Mouse (Mus musculus) hindbrain, embryonic 15.5 days (tissue): ENCODE measurements around the gene Lypla2. TPM values are rescaled to one million over a fixed set of nuclear protein-coding genes. Genes with fewer than 3 reads are reported as not detected.

Experiments
- ATAC-seq: fragments of 200-750 bp; cut with Nextera tagmentation; 2 replicates; pipeline ENCODE4 v1.8.0; 2017; ENCODE audit warnings: low read depth, moderate number of reproducible peaks, moderate TSS enrichment; ENCODE audit not compliant: low FRiP score
- H3K27ac ChIP-seq: fragments of 300-500 bp; sonication (generic); replicated peaks from 2 replicates; pipeline ENCODE4 v1.5.1; 2015; ENCODE audit warnings: mild to moderate bottlenecking, inconsistent platforms
- H3K27me3 ChIP-seq: fragments of 300-500 bp; sonication (generic); 2 replicates; pipeline ENCODE4 v1.6.1; 2015; ENCODE audit warnings: control low read depth, inconsistent platforms
- H3K36me3 ChIP-seq: fragments of 300-500 bp; sonication (generic); 2 replicates; pipeline ENCODE4 v1.6.1; 2015; ENCODE audit warnings: control low read depth, inconsistent platforms
- H3K4me1 ChIP-seq: fragments of 300-500 bp; sonication (generic); replicated peaks from 2 replicates; pipeline ENCODE4 v1.6.1; 2015; ENCODE audit warnings: control low read depth, inconsistent platforms
- H3K4me2 ChIP-seq: fragments of 300-500 bp; sonication (generic); 2 replicates; pipeline ENCODE4 v1.6.1; 2015; ENCODE audit warnings: moderate library complexity, mild to moderate bottlenecking, inconsistent platforms
- H3K4me3 ChIP-seq: fragments of 300-500 bp; sonication (generic); 2 replicates; pipeline ENCODE4 v1.5.1; 2015; ENCODE audit warnings: mild to moderate bottlenecking, inconsistent platforms
- H3K9ac ChIP-seq: fragments of 300-500 bp; sonication (generic); 2 replicates; pipeline ENCODE4 v1.6.1; 2015; ENCODE audit warnings: inconsistent platforms
- H3K9me3 ChIP-seq: fragments of 300-500 bp; sonication (generic); 2 replicates; pipeline ENCODE4 v1.6.1; 2016; ENCODE audit warnings: control low read depth, inconsistent platforms
- WGBS: fragments of 180-500 bp; shearing (Covaris S2); methylation state at CpG from one replicate; pipeline ENCODE4 v1.1.7; 2015; 5-methylcytosine and 5-hydroxymethylcytosine counted together
- polyA plus RNA-seq: library from polyadenylated mRNA; unstranded; fragments of >200 nt; fragmentation: Nextera tagmentation; extraction: Ambion mirVana; gene quantifications from 2 replicates; pipeline ENCODE4 v1.2.1, GENCODE M21; 2015

Gene Lypla2
- polyA plus RNA-seq, 1 experiment from 2014 or later = 214 TPM

DNA sequence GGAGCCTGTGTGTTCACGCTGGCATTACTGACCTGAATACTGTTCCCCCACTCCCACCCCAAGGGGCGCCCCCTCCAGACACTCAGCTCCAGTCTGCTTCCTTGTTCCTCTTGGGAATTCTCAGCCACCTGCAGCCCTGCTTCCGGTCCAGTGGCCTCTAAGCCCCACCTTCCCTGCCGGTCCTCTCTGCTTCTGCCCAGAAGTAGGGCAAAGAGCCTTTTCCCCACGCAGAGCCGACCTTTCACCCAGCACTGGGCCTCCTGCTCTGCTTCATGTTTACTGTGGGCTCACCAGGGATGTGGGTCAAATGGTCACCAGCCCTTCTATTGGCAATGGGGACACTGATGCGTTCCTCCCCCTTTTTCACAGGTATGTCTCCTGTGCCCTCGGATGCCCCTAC is 14.1 kb downstream of the Lypla2 start:
- Histone ChIP-seq H3K36me3 (peaks cover 44% of the 10 kb centered on the region), H3K27ac (no peak overlapping the region), H3K27me3 (no peaks in the 10 kb centered on the region), H3K9me3 (no peaks in the 10 kb centered on the region), H3K4me1 (peaks cover 7% of the 10 kb centered on the region), H3K4me2 (no peak overlapping the region), H3K9ac (no peak overlapping the region), H3K4me3 (no peak overlapping the region)
- no peak for ATAC-seq
- 68% methylated on average over 8 of the region's 8 CpGs for WGBS

DNA sequence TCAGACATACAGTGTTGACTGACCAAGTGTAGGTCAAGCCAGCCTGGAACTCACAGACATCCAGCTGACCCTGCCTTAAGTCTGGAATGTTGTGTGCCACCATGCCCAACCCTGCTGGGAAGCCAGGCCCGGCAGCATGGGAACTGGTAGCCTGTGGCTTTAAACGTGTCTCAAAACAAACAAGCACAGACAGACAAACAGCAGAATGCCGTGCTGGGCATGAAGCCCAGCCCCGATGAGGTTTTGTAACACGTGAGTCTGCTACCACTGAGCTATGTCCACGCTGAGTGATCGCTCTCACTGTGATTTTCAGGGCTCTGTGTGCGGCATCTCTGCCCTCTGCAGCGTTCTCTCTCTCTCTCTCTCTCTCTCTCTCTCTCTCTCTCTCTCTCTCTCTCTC is 16.5 kb downstream of the Lypla2 start:
- no peaks in the 10 kb centered on the region for H3K4me1 ChIP-seq
- 79% methylated on average over 7 of the region's 9 CpGs for WGBS
- no peak overlapping the region for H3K9ac ChIP-seq
- no peak overlapping the region for H3K4me3 ChIP-seq
- H3K36me3 ChIP-seq = peaks cover 49% of the 10 kb centered on the region
- H3K27me3 ChIP-seq = no peaks in the 10 kb centered on the region
- H3K4me2 ChIP-seq = no peak overlapping the region
- H3K9me3 ChIP-seq = no peaks in the 10 kb centered on the region
- no peak for ATAC-seq
- H3K27ac ChIP-seq = no peak overlapping the region

DNA sequence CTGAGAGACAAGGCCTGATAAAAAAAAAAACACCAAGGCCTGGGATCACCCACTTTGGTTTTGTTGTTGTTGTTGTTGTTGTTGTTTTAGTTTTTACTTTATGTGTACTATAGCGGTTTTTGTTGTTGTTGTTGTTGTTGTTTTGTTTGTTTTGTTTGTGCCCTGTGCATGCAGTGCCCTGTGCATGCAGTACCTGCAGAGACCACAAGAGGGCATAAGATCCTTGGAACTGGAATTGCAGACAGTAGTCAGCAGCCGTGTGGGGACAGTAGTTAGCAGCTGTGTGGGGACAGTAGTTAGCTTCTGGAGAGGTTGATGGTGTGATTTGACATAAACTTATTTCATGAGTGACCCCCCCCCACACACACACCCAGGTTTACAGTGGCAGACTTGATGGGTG is 18.2 kb downstream of the Lypla2 start:
- no peaks in the 10 kb centered on the region for H3K27me3 ChIP-seq
- no peak overlapping the region for H3K27ac ChIP-seq
- 13% methylated on average over 2 of the region's 2 CpGs for WGBS
- H3K4me3 ChIP-seq = no peak overlapping the region
- no peaks in the 10 kb centered on the region; the same call in 1 of the 2 replicates for H3K4me1 ChIP-seq
- peaks cover 37% of the 10 kb centered on the region for H3K36me3 ChIP-seq
- H3K9ac ChIP-seq = no peak overlapping the region
- no peak overlapping the region for H3K4me2 ChIP-seq
- no peak for ATAC-seq
- H3K9me3 ChIP-seq = no peaks in the 10 kb centered on the region

DNA sequence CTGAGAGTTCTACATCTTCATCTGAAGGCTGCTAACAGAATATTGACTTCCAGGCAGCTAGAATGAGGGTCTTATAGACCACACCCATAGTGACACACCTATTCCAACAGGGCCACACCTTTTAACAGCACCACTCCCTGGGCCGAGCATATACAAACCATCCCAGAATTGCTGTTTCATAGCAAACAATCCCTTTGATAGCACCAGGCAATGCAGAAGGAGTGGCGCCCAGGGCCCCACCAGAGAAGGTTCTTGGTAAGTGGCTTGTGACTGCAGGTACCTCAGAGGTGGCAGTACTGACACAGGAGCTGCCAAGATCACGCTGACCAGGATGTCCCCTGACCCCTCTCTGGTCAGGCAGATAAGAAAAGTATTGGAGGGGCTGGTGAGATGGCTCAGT is 19.2 kb downstream of the Lypla2 start:
- 95% methylated on average over 3 of the region's 3 CpGs for WGBS

DNA sequence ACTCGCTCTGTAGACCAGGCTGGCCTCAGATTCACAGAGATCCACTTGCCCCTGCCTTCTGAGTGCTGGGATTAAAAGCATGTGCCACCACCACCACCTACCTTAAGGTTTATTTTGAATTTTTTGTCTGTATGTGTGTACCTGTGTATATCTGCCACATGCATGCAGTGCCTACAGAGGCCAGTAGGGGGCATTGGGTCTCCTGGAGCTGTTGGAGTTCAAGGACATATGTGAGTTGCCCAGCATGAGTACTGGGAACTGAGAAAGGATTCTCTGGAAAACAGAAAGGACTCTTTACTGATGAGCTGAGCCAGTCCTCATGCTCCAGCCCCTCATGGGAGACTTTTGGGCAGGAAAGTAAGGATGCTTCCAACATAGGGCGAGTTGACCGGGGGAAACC is 20.9 kb downstream of the Lypla2 start:
- peaks cover 20% of the 10 kb centered on the region for H3K4me1 ChIP-seq
- H3K9ac ChIP-seq = no peak overlapping the region
- no peak overlapping the region for H3K27ac ChIP-seq
- H3K9me3 ChIP-seq = no peaks in the 10 kb centered on the region
- H3K36me3 ChIP-seq = peaks cover 27% of the 10 kb centered on the region
- WGBS = 91% methylated on average over 3 of the region's 3 CpGs
- no peak for ATAC-seq
- H3K27me3 ChIP-seq = no peaks in the 10 kb centered on the region
- H3K4me3 ChIP-seq = no peak overlapping the region
- H3K4me2 ChIP-seq = no peak overlapping the region

More for the DNA sequence above, 19.2 kb downstream of the Lypla2 start:
- Histone ChIP-seq H3K9ac (no peak overlapping the region), H3K4me1 (peaks cover 6% of the 10 kb centered on the region), H3K4me3 (no peak overlapping the region), H3K27ac (no peak overlapping the region), H3K36me3 (peaks cover 31% of the 10 kb centered on the region), H3K9me3 (no peaks in the 10 kb centered on the region), H3K4me2 (no peak overlapping the region), H3K27me3 (no peaks in the 10 kb centered on the region)
- no peak for ATAC-seq

DNA sequence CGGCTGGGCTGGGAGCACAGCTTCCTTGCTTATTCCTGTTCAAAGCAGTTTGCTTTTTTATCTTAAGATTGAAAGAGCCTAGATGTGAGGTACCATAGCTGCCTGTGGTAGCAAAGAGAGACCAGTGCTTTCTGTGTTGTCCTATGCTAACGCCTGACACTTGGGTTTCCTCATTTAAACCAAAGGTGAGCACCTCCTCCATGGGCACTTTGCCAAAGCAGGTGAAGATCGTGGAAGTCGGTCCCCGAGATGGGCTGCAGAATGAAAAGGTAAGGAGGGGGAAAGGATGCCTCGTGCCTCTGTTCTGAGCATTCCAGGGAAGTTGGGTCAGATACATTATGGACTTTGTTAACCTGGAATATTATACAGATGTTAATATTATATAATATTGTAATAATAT is 22.1 kb downstream of the Lypla2 start:
- H3K27me3 ChIP-seq = no peaks in the 10 kb centered on the region
- no peak for ATAC-seq
- peaks cover 24% of the 10 kb centered on the region for H3K4me1 ChIP-seq
- no peak overlapping the region for H3K4me2 ChIP-seq
- peaks cover 21% of the 10 kb centered on the region for H3K36me3 ChIP-seq
- no peak overlapping the region for H3K27ac ChIP-seq
- 91% methylated on average over 6 of the region's 6 CpGs for WGBS
- H3K9ac ChIP-seq = no peak overlapping the region
- H3K9me3 ChIP-seq = no peaks in the 10 kb centered on the region
- H3K4me3 ChIP-seq = no peak overlapping the region

DNA sequence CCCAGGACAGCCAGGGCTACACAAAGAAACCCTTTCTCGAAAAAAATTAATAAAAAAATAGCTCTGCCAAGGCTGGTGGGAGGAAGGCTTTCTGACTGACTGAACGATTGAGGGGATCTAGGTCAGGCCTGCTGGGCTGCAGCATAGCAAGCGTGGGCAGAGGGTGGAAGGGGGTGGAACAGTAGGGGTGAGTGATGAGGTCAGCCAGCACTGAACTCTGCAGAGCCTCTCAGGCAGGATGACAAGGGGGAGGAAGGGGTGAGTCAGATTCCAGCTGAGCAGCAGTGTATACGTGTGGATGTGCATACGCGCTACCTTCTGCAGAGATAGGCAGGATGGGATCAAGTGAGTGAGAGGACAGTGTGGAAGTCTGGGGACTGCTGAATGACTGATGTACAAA is 22.5 kb downstream of the Lypla2 start:
- Histone ChIP-seq H3K4me3 (no peak overlapping the region), H3K4me1 (peaks cover 24% of the 10 kb centered on the region), H3K4me2 (no peak overlapping the region), H3K27ac (no peak overlapping the region), H3K9ac (no peak overlapping the region), H3K27me3 (no peaks in the 10 kb centered on the region), H3K9me3 (no peaks in the 10 kb centered on the region), H3K36me3 (peaks cover 18% of the 10 kb centered on the region)
- no peak for ATAC-seq
- 58% methylated on average over 6 of the region's 6 CpGs for WGBS

DNA sequence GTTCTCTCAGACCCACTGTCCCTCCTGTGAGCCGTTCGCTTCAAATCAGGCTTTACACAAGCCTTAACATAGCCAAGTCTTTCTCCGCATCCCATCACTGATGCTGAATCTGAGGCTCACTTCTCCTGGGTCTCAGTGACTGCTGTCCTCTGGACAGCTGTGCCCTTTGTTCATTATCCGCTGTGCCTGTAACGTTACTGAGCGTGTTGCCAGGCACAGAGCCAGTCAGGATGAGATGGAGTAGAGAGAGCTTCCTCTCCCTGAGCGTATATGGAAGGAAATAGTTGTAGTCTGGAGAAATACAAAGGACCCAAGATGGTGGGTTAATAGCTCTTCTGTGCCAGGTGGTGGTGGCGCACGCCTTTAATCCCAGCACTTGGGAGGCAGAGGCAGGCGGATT is 23.0 kb downstream of the Lypla2 start:
- Histone ChIP-seq H3K4me1 (peaks cover 24% of the 10 kb centered on the region), H3K9ac (no peak overlapping the region), H3K4me2 (no peak overlapping the region), H3K27ac (no peak overlapping the region), H3K36me3 (peaks cover 16% of the 10 kb centered on the region), H3K27me3 (no peaks in the 10 kb centered on the region), H3K9me3 (no peaks in the 10 kb centered on the region), H3K4me3 (no peak overlapping the region)
- 84% methylated on average over 10 of the region's 10 CpGs for WGBS
- ATAC-seq = no peak

DNA sequence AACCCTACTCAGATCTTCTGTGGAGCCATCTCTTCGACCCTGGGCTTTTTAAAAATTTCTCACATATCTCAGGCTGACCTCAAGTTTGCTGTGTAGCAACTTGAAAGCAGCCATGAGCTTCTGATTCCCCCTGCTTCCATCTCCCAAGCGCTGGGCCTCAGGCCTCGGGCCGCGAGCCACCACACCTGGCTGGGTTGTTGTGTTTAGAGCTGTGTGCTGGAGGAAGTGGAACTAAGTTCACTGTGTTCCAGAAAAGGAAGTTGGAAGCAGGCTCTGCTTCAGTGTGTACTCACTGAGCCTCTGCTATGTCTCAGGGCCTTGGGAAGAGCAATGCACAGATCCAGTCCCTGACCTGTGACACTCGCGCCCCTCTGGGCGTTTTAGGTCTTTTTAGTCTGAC is 24.3 kb downstream of the Lypla2 start:
- Histone ChIP-seq H3K4me1 (peaks cover 24% of the 10 kb centered on the region), H3K9ac (no peak overlapping the region), H3K9me3 (no peaks in the 10 kb centered on the region), H3K36me3 (peaks cover 16% of the 10 kb centered on the region), H3K4me2 (0 out of 2 replicates have a peak overlapping the region, but pooled peaks have one; percentile 84), H3K27me3 (no peaks in the 10 kb centered on the region), H3K27ac (no peak overlapping the region), H3K4me3 (no peak overlapping the region)
- WGBS = 95% methylated on average over 8 of the region's 8 CpGs
- ATAC-seq = no peak

DNA sequence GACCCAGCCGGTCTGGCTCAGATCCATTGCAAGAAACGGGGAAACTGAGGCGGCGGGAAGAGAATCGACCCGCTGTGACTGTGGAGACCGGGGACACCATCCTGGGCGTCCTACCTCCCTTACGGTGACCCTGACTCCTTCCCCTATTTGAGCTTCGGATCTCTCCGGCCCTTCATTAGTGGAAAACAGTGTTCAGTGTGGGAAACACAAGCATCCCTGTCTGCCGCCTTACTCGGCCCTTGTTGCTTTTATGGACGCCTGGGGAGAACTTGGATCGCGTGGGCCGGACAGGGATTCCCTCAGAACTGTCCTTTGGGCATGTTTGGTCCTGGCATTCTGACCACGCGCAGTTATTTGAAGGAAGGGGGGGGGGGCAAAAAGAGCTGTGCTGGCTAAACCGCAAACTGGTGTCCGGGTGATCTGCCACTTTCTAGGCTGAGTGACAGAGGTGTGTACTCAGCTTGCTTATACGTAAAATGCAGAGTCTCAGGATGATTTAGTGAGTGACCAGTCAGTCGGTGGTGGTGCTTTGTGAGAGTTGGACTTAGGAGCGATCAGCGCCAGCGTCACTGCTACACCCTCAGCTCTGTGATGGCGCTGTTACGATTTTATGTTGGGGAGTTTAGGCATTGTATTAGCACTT is 25.6 kb downstream of the Lypla2 start:
- Histone ChIP-seq H3K27ac (peak overlapping the region; percentile 81), H3K4me2 (peak overlapping the region; percentile 84), H3K27me3 (no peaks in the 10 kb centered on the region), H3K36me3 (peaks cover 10% of the 10 kb centered on the region), H3K4me3 (peak overlapping the region; percentile 88), H3K4me1 (peaks cover 24% of the 10 kb centered on the region), H3K9me3 (no peaks in the 10 kb centered on the region), H3K9ac (peak overlapping the region; percentile 87)
- under 1% methylated on average over 28 of the region's 28 CpGs for WGBS
- no peak for ATAC-seq

DNA sequence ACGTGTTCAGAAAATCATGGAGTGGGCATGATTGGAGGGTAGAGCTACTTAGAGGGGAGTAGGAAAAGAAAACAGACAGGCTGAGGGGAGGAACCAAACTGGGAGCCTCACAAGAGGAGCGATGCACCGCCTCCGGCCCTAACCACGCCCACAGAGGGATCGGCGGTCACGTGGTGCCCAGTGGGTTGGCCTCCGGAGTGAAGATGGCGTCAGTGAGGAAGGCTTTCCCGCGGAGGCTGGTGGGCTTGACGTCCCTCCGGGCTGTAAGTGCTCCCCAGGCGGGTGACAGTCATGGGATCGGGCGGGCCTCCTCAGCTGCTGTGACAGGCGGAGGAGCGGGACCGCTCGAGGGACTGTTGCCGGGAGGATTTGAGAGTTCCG is 26.2 kb downstream of the Lypla2 start, which contains the start of gene Hmgcl:
TSS of gene Hmgcl (plus strand) at position 171 of the 381 bp plus-strand sequence.
- Histone ChIP-seq H3K27me3 (no peaks in the 10 kb centered on the region), H3K36me3 (peaks cover 4% of the 10 kb centered on the region), H3K4me2 (peak within 1 kb of the TSS; percentile 84), H3K27ac (peak within 1 kb of the TSS; percentile 81), H3K4me1 (peaks cover 24% of the 10 kb centered on the region), H3K4me3 (peak within 1 kb of the TSS; percentile 88), H3K9ac (peak within 1 kb of the TSS; percentile 87), H3K9me3 (no peaks in the 10 kb centered on the region)
- 0% methylated on average over 23 of the region's 23 CpGs for WGBS
- ATAC-seq = peak; percentile 93

DNA sequence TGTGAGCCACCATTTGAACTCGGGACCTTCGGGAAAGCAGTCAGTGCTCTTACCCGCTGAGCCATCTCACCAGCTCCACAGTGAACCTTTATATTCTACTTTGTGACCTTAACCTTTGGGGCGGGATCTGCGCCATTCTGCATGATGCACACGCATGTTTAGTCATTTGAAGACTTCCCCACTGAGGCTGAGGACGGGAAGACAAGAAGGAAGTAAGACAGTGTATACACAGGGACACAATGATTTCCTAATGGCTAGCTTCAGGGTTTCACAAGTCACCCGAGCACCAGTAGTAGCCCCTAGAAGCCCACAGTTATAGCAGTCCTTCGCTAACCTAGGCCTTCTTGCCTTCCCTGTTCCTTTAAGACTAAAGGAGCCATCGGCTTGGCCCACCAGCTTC is 26.7 kb downstream of the Lypla2 start:
- H3K9ac ChIP-seq = peak overlapping the region; percentile 87
- peak overlapping the region; percentile 81 for H3K27ac ChIP-seq
- no peaks in the 10 kb centered on the region for H3K27me3 ChIP-seq
- peak overlapping the region; percentile 84 for H3K4me2 ChIP-seq
- H3K4me3 ChIP-seq = peak overlapping the region; percentile 88
- H3K9me3 ChIP-seq = no peaks in the 10 kb centered on the region
- 78% methylated on average over 10 of the region's 10 CpGs for WGBS
- peak; percentile 24; the same call in 1 of the 2 replicates for ATAC-seq
- peaks cover 5% of the 10 kb centered on the region; the same call in 1 of the 2 replicates for H3K36me3 ChIP-seq
- H3K4me1 ChIP-seq = peaks cover 24% of the 10 kb centered on the region

DNA sequence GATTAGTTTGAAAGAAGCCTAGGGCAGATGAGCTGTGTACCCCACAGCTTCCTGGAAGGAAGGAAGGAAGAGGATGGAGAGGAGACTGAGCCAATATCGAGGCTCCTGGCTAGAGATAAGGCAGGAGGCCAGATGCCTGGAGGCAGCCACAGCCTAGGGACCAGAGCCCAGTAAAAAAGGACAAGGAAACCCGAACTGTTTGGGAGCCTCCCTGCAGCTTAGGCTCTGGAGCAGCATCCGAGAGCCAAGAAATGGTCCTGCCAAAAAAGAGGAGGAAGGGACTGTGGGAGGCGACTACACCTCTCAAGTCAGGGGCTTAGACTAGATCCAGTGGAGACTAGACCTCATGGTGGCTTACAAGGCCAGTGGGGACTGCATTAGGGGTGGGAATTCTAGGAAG is 29.0 kb downstream of the Lypla2 start:
- Histone ChIP-seq H3K4me1 (peaks cover 19% of the 10 kb centered on the region), H3K9me3 (no peaks in the 10 kb centered on the region), H3K4me3 (no peak overlapping the region), H3K36me3 (peaks cover 18% of the 10 kb centered on the region), H3K27me3 (no peaks in the 10 kb centered on the region), H3K27ac (no peak overlapping the region), H3K9ac (no peak overlapping the region), H3K4me2 (no peak overlapping the region)
- ATAC-seq = no peak
- WGBS = 62% methylated on average over 4 of the region's 4 CpGs
